Mouse (Mus musculus) brain, adult 10 weeks (tissue): ENCODE data around the gene Myoz2. TPM values are rescaled to one million over a fixed set of nuclear protein-coding genes. Genes with fewer than 3 reads are reported as not detected.

ENCODE experiments used
- polyA plus RNA-seq: library from polyadenylated mRNA; stranded (reverse); fragments of 350-450 nt; fragmentation: Illumina TruSeq; extraction: RNeasy Lipid Tissue Mini Kit (QIAGEN cat#74804); gene quantifications from one replicate; pipeline ENCODE4 v1.2.3, GENCODE M21; 2015; ENCODE audit warnings: low read depth, low replicate concordance

Myoz2 gene
- 0.46 TPM for polyA plus RNA-seq

GRCm38 (mm10) chr3:123034752-123035151 lies at the start of gene Myoz2:
Gene Myoz2 (minus strand): TSS chr3:123035015.

DNA sequence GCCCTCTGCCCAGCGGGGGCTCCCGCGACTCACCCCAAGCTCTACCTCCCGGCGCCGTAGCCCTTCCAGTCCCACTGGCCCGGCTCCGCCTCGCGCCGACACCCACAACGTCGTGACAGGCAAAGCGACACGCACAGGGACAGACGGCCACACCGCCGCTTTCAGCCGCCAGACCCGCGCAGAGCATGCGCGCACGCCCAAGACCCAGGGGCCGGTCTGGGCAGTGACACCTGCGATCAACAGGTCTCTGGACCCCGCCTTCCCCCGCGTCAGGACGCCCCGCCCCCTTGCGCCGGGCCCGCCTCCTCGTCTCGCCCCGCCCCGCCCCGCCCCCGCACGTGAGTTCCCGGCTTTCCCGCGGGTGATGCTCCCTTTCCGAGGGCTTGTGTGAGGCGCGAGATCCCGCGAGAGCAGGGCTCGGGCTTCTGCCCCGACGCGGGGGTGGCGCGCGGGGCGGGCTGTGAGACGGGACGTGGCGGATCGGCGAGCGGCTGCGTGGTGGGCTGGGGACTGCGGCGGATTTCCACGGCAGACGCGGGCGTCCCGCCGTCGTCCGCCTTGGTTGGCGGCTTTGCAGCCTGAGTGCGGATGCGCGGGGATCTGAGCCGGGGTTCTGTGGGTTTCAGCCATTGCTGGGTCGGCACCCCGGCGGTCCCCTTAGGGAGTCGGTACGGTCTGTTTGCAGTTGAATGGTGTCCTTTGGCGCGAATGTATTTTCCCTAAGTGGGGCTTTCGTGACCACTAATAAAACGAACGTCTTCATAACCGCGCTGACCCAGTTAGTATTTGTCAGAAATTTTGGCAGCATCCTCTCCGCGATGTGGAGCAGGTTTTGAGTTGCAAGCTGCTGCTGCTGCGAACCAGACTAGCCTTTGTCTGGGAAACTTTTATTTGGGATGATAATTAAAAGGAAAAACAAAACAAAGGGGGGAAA lies 50.3 kb downstream of the Myoz2 start, which contains the start of gene Usp53:
Usp53 (minus strand) TSS at position 262 of the 934 bp plus-strand sequence.

Other genes starting within 250 kb of the Myoz2 start
- not detected for gene Fabp2, start 139.9 kb downstream of the Myoz2 start, polyA plus RNA-seq
- gene Gm10959, start 115.7 kb downstream of the Myoz2 start, polyA plus RNA-seq, result not detected
- gene 1810037I17Rik, start 110.8 kb downstream of the Myoz2 start, polyA plus RNA-seq, result 119 TPM
- gene Usp53, start 50.5 kb downstream of the Myoz2 start, polyA plus RNA-seq, result 11.3 TPM
- gene Synpo2, start 201.1 kb upstream of the Myoz2 start, polyA plus RNA-seq, result 7.5 TPM
- 7.7 TPM for gene Sec24d, start 232.4 kb upstream of the Myoz2 start, polyA plus RNA-seq